Mouse (Mus musculus) adrenal gland, adult 18-20 months (tissue): ENCODE data around the gene C87414. TPM values are rescaled to one million over a fixed set of nuclear protein-coding genes. Genes with fewer than 3 reads are reported as not detected.
"Not testable (repeated sequence)": the region's sequence is repeated elsewhere in the genome, so short reads cannot be mapped to it uniquely, and the experiment has no call there.

ENCODE experiments used
- DNase-seq, 2 experiments: peaks; one replicate each; pipeline ENCODE4 v3.0.0; 2021 to 2022; ENCODE audit warnings: low spot score in 2 of 2
- long read RNA-seq, 2 experiments: library from polyadenylated mRNA; stranded (forward); transcript quantifications; one replicate each; pipeline ENCODE4 v2.0.0; 2021
- total RNA-seq, 2 experiments: library from RNA; stranded (reverse); gene quantifications; 1 replicate in 1 of 2; 2 replicates in 1 of 2; pipeline ENCODE4 v1.2.3; 2021

Gene C87414
- total RNA-seq, result not detected
- long read RNA-seq, experiment 1, result 0 reads
- long read RNA-seq, experiment 2, result 0 reads

DNA sequence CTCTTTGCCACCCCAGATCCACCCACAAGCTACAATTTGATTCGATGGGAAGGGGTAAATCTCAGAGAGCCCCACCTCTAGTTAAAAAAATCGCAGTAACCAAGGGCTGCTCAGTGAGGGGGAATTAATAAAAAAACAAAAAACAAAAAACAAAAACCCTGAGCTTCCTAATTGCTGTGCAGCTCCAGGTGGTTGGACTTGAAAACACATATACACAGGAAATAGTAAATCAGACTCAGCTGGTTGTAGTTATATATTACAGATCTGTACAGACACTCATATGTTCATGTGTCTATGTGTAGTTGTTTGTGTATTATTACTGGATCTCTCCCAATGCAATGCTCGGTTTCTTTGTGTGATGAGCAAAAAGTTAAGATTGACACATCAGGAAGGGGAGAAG is at the start of gene C87414:
Gene C87414, minus strand, starts transcription at position 101 of the 400 bp plus-strand sequence.
- DNase-seq, result not testable (repeated sequence)

DNA sequence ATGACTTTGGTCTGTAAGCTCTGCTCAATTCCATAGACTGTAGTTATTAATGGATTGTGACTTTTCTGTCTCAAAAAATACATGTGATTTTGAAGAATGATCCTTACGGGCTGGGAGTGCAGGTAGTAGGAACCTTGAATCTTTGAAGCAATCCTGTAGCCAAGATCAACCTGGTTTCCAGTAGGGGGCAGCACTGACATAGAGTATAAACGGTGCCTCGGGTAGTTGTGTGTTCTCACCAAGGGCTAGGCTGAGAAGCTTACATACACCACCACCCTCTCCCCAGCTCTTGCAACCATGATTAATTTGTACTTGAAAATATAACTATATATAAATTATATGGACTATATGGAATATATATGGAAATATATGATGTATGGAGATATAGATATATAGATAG is 13.3 kb upstream of the C87414 start:
- DNase-seq, result not testable (repeated sequence)

Other genes with a start within 250 kb of the C87414 start
- gene Gm16427, start 131.4 kb downstream of the C87414 start, total RNA-seq, result not detected
- gene Gm7792, start 172.2 kb upstream of the C87414 start, total RNA-seq, result not detected